Mouse (Mus musculus) CH12.LX (cell line): ENCODE data around the gene Evpl.

ENCODE experiments used
- EP300 ChIP-seq: IDR thresholded peaks from 2 replicates; pipeline ENCODE4 v1.6.1; 2011; ENCODE audit warnings: low read length, improper control_type of control experiment
- GABPA ChIP-seq: IDR thresholded peaks from 2 replicates; pipeline ENCODE4 v1.6.1; 2012; ENCODE audit warnings: low read depth, low read length, improper control_type of control experiment, inconsistent platforms; ENCODE audit not compliant: insufficient replicate concordance
- PAX5 ChIP-seq: IDR thresholded peaks from 2 replicates; pipeline ENCODE4 v1.6.1; 2012; ENCODE audit warnings: low read length, inconsistent platforms, mixed read lengths
- POLR2A ChIP-seq: IDR thresholded peaks from 2 replicates; pipeline ENCODE4 v1.6.1; 2011; ENCODE audit warnings: low read depth, mild to moderate bottlenecking, improper control_type of control experiment, low read length
- UBTF ChIP-seq: IDR thresholded peaks from 2 replicates; pipeline ENCODE4 v1.6.1; 2012; ENCODE audit warnings: low read depth, mild to moderate bottlenecking, inconsistent platforms, low read length, improper control_type of control experiment, moderate library complexity

GRCm38 (mm10) chr11:116185836-116186235 is 52.0 kb downstream of the Evpl start:
- no peak for TF ChIP-seq POLR2A
- no peak for TF ChIP-seq GABPA
- no peak for TF ChIP-seq PAX5
- no peak for TF ChIP-seq UBTF
- TF ChIP-seq EP300: no peak
